Mouse (Mus musculus) lung, adult 2 months (tissue): ENCODE measurements around the gene Olfr49. TPM values are rescaled to one million over a fixed set of nuclear protein-coding genes. Genes with fewer than 3 reads are reported as not detected.

Source experiments
- DNase-seq: peaks from one replicate; pipeline ENCODE4 v3.0.0; 2022
- H3K4me1 ChIP-seq: fragments of 200-500 bp; 2 replicates; pipeline ENCODE4 v1.6.1; 2011; ENCODE audit warnings: low read length; ENCODE audit not compliant: control insufficient read depth, insufficient read depth
- H3K4me3 ChIP-seq: fragments of 200-500 bp; replicated peaks from 2 replicates; pipeline ENCODE3; 2011; ENCODE audit warnings: low read depth, mild to moderate bottlenecking, control low read depth, low read length; ENCODE audit errors: extremely low read depth
- CTCF ChIP-seq: fragments of 200-500 bp; IDR thresholded peaks from 2 replicates; pipeline ENCODE4 v1.5.1; 2011; ENCODE audit warnings: mild to moderate bottlenecking, low read length, control low read depth; ENCODE audit not compliant: insufficient read depth
- POLR2A ChIP-seq: fragments of 200-500 bp; IDR thresholded peaks from 2 replicates; pipeline ENCODE4 v1.6.1; 2011; ENCODE audit warnings: low read depth, mild to moderate bottlenecking, control low read depth, low read length, borderline replicate concordance; ENCODE audit errors: extremely low read depth
- WGBS: fragments of 180-500 bp; shearing (Covaris S2); methylation state at CpG from one replicate; pipeline ENCODE4 v1.1.7; 2018; 5-methylcytosine and 5-hydroxymethylcytosine counted together
- polyA plus RNA-seq: library from polyadenylated mRNA; depleted of rRNA; stranded (reverse); fragments of >200 nt; gene quantifications from 2 replicates; pipeline ENCODE4 v1.2.3, GENCODE M21; 2012

Gene Olfr49
- polyA plus RNA-seq, 1 experiment: not detected

- DNase-seq: no peak
Observed at GRCm38 (mm10) chr14:54300676-54301075, 15.9 kb upstream of the Olfr49 start.

DNA sequence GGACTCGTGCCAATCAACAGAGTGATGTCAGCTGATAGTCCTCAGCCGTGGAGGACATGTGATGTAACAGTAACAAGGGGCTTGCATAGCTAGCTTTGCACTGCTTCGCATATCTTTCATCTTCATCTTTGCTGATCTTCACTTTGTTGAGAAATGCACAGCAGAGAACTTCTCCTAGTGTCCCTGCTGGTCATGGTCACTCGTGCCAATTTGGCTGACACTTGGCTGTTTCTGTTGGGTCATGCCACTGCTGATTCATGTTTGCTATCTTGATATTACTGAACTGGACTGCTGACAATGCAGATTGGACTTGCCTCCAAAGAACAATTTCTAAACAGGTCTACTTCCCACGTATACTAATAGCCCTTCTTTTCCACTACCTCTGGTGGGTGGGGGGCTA is 15.4 kb upstream of the Olfr49 start:
- no peak overlapping the region for H3K4me3 ChIP-seq
- 62% methylated on average over 5 of the region's 5 CpGs for WGBS
- TF ChIP-seq CTCF (no peak), POLR2A (no peak)
- H3K4me1 ChIP-seq: no peaks in the 10 kb centered on the region; the same call in 1 of the 2 replicates
- DNase-seq: no peak

More at GRCm38 (mm10) chr14:54300676-54301075, 15.9 kb upstream of the Olfr49 start:
- TF ChIP-seq CTCF (no peak), POLR2A (no peak)
- Histone ChIP-seq H3K4me1 (no peaks in the 10 kb centered on the region; the same call in 1 of the 2 replicates), H3K4me3 (no peak overlapping the region)
- 77% methylated on average over 3 of the region's 3 CpGs for WGBS

DNA sequence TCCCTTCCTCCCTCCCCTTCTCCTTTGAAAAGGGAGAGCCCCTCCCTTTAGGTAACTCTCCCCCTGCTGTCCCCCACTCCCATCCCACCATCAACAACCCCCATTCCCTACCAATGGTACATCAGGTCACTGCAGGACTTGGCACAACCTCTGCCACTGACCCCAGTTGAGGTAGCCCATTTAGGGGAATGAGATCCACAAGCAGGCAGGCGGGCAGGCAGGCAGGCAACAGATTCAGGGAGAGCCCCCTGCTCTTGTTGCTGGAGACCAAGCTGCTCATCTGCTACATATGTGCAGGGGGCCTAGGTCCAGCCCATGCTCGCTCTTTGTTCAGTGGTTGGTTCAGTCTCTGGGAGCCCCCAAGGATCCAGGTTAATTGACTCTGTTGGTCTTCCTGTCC is 8.3 kb downstream of the Olfr49 start:
- no peaks in the 10 kb centered on the region for H3K4me1 ChIP-seq
- 90% methylated on average over 2 of the region's 2 CpGs for WGBS
- H3K4me3 ChIP-seq: no peak overlapping the region
- no peak for DNase-seq
- no peak for TF ChIP-seq POLR2A
- no peak for TF ChIP-seq CTCF

- no peak overlapping the region for H3K4me3 ChIP-seq
- H3K4me1 ChIP-seq: no peaks in the 10 kb centered on the region
- DNase-seq: no peak
- TF ChIP-seq POLR2A: no peak
- no peak for TF ChIP-seq CTCF
- WGBS: 86% methylated on average over 3 of the region's 3 CpGs
Observed at GRCm38 (mm10) chr14:54272696-54273095, 12.0 kb downstream of the Olfr49 start.

GRCm38 (mm10) chr14:54271976-54272606 is 12.6 kb downstream of the Olfr49 start:
- WGBS: 59% methylated on average over 3 of the region's 3 CpGs
- H3K4me1 ChIP-seq: no peaks in the 10 kb centered on the region
- H3K4me3 ChIP-seq: no peak overlapping the region
- TF ChIP-seq POLR2A (no peak), CTCF (no peak)
- DNase-seq: no peak

- no peaks in the 10 kb centered on the region for H3K4me1 ChIP-seq
- H3K4me3 ChIP-seq: no peak overlapping the region
- 83% methylated on average over 3 of the region's 3 CpGs for WGBS
- TF ChIP-seq CTCF (no peak), POLR2A (no peak)
- no peak for DNase-seq
Observed at GRCm38 (mm10) chr14:54270413-54270812, 14.3 kb downstream of the Olfr49 start.

DNA sequence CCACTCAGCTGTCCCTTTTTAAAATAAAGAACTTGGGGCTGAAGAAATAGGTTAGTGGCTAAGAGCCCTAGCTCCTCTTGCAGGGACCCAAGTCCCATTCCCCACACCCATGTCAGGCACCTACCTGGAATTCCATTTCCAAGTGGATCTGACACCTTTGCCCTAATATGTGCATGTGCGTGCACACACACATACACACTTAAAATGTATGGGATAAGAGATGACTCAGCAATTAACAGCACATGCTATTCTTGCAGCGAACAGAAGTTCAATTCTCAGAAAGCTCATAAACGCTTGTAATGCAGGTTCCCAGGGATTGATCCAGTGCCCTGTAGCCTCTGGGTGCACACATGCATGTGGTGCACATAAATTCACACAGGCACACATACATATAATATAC is 15.2 kb downstream of the Olfr49 start:
- no peaks in the 10 kb centered on the region for H3K4me1 ChIP-seq
- TF ChIP-seq CTCF (no peak), POLR2A (no peak)
- DNase-seq: no peak
- no peak overlapping the region for H3K4me3 ChIP-seq
- WGBS: 88% methylated on average over 3 of the region's 3 CpGs

DNA sequence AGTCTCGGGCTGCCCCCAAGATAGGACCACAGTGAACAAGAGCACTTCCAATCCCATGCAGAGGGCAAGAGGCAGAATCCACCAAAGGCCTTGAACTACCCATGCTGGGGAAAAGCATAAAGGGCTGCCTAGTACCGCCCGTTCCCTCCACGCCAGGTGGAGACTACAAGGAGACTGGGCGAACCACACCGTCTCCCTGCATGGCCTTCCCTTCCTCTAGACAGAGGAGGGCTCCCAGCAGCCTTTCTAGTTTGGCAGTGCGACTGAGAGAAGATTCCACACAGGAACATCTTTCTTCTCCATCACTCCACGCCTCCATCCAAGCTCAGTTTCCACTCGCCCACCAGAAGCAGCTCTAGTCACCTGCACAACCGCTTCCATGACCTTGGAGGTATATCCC is 16.8 kb downstream of the Olfr49 start:
- 93% methylated on average over 10 of the region's 10 CpGs for whole genome bisulfite sequencing
- Histone ChIP-seq H3K4me3 (no peak overlapping the region), H3K4me1 (no peaks in the 10 kb centered on the region)
- no peak for TF ChIP-seq CTCF
- no peak for TF ChIP-seq POLR2A
- no peak for DNase-seq

- no peak for DNase-seq
- Histone ChIP-seq H3K4me3 (no peak overlapping the region), H3K4me1 (no peaks in the 10 kb centered on the region)
- 79% methylated on average over 6 of the region's 6 CpGs for WGBS
- no peak for TF ChIP-seq CTCF
- no peak for TF ChIP-seq POLR2A
Observed at GRCm38 (mm10) chr14:54265951-54266350, 18.8 kb downstream of the Olfr49 start.

- 70% methylated on average over 10 of the region's 10 CpGs for WGBS
- Histone ChIP-seq H3K4me1 (peaks cover 6% of the 10 kb centered on the region; the same call in 1 of the 2 replicates), H3K4me3 (no peak overlapping the region)
- TF ChIP-seq POLR2A: no peak
- no peak for TF ChIP-seq CTCF
- no peak for DNase-seq
Observed at GRCm38 (mm10) chr14:54265093-54265492, 19.6 kb downstream of the Olfr49 start.

- H3K4me1 ChIP-seq: peaks cover 11% of the 10 kb centered on the region
- TF ChIP-seq CTCF (no peak), POLR2A (no peak)
- no peak for DNase-seq
- WGBS: 94% methylated on average over 7 of the region's 7 CpGs
- H3K4me3 ChIP-seq: no peak overlapping the region
Observed at GRCm38 (mm10) chr14:54264231-54264630, 20.5 kb downstream of the Olfr49 start.
